Mouse (Mus musculus): ENCODE measurements around the gene Nop10. TPM values are rescaled to one million over a fixed set of nuclear protein-coding genes. Genes with fewer than 3 reads are reported as not detected.

Nop10 gene
- polyA plus RNA-seq (2012; rRNA removed) = 108 and 121 TPM in 2 replicates

DNA sequence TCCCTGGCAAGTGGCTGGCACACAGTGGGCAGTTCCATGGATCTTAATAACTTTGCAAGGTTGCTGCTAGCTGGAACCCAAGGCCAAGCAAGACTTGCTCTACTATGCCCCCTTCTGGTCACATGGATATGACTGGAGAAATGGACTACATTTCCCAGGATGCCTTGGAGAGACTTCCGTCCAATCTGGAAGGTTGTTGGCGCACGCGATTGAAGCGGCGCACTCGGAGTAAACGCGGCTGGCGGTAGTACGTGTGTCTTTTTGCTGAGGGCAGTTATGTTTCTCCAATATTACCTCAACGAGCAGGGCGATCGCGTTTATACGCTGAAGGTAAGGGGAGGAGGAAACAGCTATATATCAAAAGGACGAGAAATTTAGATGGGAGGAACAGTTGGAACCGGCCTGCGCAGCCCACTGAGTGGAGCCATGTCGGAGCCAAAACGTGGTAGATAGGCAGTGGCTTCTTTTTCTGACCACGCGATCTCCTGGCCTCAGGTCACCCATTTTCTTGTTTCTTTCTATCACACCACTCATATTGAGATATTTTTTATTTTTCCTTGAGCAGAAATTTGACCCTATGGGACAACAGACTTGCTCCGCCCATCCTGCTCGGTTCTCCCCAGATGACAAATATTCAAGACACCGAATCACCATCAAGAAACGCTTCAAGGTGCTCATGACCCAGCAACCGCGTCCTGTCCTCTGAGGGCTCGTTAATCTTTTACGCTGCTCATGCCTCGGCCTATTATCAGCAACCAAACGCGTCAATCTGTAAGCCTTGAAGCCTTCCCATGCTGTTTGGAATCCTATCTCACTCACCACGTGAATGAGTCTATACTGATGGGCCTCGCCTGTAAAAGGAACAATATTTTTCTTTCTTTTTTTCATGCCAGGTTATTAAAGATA lies at the start of gene Nop10:
Gene Nop10 (plus strand): TSS at position 179 of the 906 bp plus-strand sequence.
- Histone ChIP-seq H3K27me3 (ENCODE audit: control insufficient read depth, insufficient read depth, low read length) (no peaks in the 10 kb centered on the region), H3K4me3 (ENCODE audit: control insufficient read depth, low read depth, low read length) (peak within 1 kb of the TSS; percentile 89), H3K27ac (ENCODE audit: control insufficient read depth, insufficient read depth, low read depth, low read length) (peak within 1 kb of the TSS; percentile 94), H3K36me3 (ENCODE audit: control insufficient read depth, insufficient read depth, low read length) (peaks cover 2% of the 10 kb centered on the region), H3K4me1 (ENCODE audit: control insufficient read depth, insufficient read depth, low read length) (peaks cover 11% of the 10 kb centered on the region)
- TF ChIP-seq POLR2A (IDR thresholded peaks at IDR 0.05; ENCODE audit: control insufficient read depth, low read depth, low read length) (peak; percentile 100), CTCF (IDR thresholded peaks at IDR 0.05; ENCODE audit: control insufficient read depth, insufficient read depth, insufficient replicate concordance, low read depth, low read length) (peak; percentile 74)

DNA sequence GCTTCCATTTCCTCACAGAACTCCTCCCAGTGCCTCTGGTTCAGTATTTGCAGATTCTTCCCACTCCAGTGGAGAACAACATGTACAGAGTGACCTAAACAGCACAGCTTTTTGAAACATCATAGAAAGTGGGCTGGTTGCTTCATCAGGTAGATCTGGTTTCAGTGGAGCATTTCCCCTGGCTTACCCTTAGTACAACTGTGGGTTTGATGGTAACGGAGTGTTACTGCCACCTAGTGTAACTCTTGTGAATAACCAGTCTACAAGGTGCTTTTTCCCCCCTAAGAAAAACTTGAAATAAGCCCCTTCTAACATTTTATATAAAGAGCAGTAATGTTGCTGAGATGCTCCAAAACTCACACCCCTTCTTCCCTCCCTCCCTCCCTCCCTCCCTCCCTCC lies 45.7 kb upstream of the Nop10 start:
- Histone ChIP-seq H3K27me3 (ENCODE audit: control insufficient read depth, insufficient read depth, low read length) (no peaks in the 10 kb centered on the region), H3K27ac (ENCODE audit: control insufficient read depth, insufficient read depth, low read depth, low read length) (no peak overlapping the region), H3K4me1 (ENCODE audit: control insufficient read depth, insufficient read depth, low read length) (no peaks in the 10 kb centered on the region), H3K4me3 (ENCODE audit: control insufficient read depth, low read depth, low read length) (no peak overlapping the region), H3K36me3 (ENCODE audit: control insufficient read depth, insufficient read depth, low read length) (no peaks in the 10 kb centered on the region)
- TF ChIP-seq CTCF (IDR thresholded peaks at IDR 0.05; ENCODE audit: control insufficient read depth, insufficient read depth, insufficient replicate concordance, low read depth, low read length) = no peak
- TF ChIP-seq POLR2A (IDR thresholded peaks at IDR 0.05; ENCODE audit: control insufficient read depth, low read depth, low read length) = no peak

DNA sequence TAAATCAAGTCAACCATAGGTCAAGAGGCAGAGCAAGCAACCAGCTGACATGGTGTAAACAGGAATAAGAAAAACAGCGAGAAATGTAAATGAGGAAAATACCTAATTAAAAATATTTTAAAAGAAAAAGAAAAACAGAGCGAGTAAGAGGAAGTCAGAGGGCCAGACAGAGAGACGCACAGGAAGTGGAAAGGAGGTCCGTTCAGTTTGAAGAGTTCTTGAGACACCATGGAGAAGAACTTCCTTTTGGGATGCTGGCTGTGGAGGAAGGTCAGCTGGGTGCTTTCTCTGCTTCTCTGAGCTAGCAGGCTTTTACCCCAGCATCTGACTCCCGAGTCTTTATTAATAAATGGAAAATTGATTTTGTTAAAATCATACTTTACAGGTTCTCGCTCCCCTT lies 44.1 kb upstream of the Nop10 start:
- TF ChIP-seq POLR2A (IDR thresholded peaks at IDR 0.05; ENCODE audit: control insufficient read depth, low read depth, low read length) (no peak), CTCF (IDR thresholded peaks at IDR 0.05; ENCODE audit: control insufficient read depth, insufficient read depth, insufficient replicate concordance, low read depth, low read length) (no peak)
- H3K4me3 ChIP-seq (ENCODE audit: control insufficient read depth, low read depth, low read length) = no peak overlapping the region
- H3K4me1 ChIP-seq (ENCODE audit: control insufficient read depth, insufficient read depth, low read length) = no peaks in the 10 kb centered on the region
- no peak overlapping the region for H3K27ac ChIP-seq (ENCODE audit: control insufficient read depth, insufficient read depth, low read depth, low read length)
- H3K27me3 ChIP-seq (ENCODE audit: control insufficient read depth, insufficient read depth, low read length) = no peaks in the 10 kb centered on the region
- no peaks in the 10 kb centered on the region for H3K36me3 ChIP-seq (ENCODE audit: control insufficient read depth, insufficient read depth, low read length)

DNA sequence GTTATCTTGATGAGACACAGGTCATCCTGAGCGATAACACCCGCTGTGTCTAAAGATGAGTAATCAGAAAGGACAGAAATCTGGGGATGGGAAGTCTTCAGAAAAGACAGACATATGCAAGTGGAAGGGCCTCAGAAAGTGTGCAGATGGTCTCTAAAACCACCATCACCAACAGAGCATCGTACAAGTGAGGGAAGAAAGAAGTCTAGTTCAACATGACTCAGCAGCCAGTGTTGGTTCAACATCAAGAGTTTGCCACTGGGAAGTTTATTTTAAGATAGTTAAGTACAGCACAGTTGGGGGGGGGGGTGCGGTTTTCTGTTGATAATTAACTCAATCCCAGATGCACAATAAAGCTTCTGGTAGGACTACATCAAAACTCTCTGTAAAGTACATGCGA lies 40.8 kb upstream of the Nop10 start:
- Histone ChIP-seq H3K27me3 (ENCODE audit: control insufficient read depth, insufficient read depth, low read length) (no peaks in the 10 kb centered on the region), H3K4me1 (ENCODE audit: control insufficient read depth, insufficient read depth, low read length) (no peaks in the 10 kb centered on the region), H3K4me3 (ENCODE audit: control insufficient read depth, low read depth, low read length) (no peak overlapping the region), H3K36me3 (ENCODE audit: control insufficient read depth, insufficient read depth, low read length) (no peaks in the 10 kb centered on the region), H3K27ac (ENCODE audit: control insufficient read depth, insufficient read depth, low read depth, low read length) (no peak overlapping the region)
- TF ChIP-seq CTCF (IDR thresholded peaks at IDR 0.05; ENCODE audit: control insufficient read depth, insufficient read depth, insufficient replicate concordance, low read depth, low read length) = no peak

DNA sequence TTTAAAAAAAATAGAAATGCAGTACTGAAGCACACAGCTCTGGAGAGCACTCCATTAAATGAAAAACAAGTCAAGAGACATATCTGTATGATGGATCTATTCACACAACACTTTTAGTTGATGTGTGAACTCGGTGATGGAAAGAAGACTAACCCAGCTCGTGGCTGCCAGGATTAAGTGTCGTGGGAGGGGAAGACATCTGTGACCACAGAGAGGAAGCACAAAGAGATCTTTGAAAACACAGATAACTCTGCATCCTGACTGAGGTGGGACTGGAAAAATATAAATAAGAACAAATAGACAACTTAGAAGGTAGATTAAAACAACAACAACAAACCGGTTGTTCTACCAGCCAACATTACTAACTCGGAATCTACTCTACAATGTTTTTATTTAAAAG lies 39.1 kb upstream of the Nop10 start:
- no peak for TF ChIP-seq POLR2A (IDR thresholded peaks at IDR 0.05; ENCODE audit: control insufficient read depth, low read depth, low read length)
- TF ChIP-seq CTCF (IDR thresholded peaks at IDR 0.05; ENCODE audit: control insufficient read depth, insufficient read depth, insufficient replicate concordance, low read depth, low read length) = no peak
- Histone ChIP-seq H3K36me3 (ENCODE audit: control insufficient read depth, insufficient read depth, low read length) (no peaks in the 10 kb centered on the region), H3K27me3 (ENCODE audit: control insufficient read depth, insufficient read depth, low read length) (no peaks in the 10 kb centered on the region), H3K27ac (ENCODE audit: control insufficient read depth, insufficient read depth, low read depth, low read length) (no peak overlapping the region), H3K4me1 (ENCODE audit: control insufficient read depth, insufficient read depth, low read length) (no peaks in the 10 kb centered on the region), H3K4me3 (ENCODE audit: control insufficient read depth, low read depth, low read length) (no peak overlapping the region)

DNA sequence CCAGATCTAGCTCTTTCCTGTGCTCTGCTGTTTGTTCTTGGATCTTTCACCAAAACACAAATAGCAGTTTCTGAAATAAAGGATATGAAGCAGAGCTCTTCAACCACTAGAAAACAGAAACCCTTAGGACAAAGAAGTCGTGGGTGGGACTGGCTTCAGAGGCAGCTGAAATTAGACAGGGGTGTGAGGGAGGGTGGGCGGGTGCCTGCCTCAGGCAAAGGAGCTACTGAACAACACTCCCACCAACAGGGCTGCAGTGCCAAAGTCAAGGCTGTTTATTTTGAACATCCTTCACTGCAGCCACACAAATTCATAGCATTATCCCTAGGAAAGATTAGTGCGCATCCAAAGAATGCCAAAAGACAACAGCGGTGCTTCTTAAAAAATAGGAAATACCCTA lies 37.4 kb upstream of the Nop10 start:
- H3K27ac ChIP-seq (ENCODE audit: control insufficient read depth, insufficient read depth, low read depth, low read length) = no peak overlapping the region
- TF ChIP-seq POLR2A (IDR thresholded peaks at IDR 0.05; ENCODE audit: control insufficient read depth, low read depth, low read length) (no peak), CTCF (IDR thresholded peaks at IDR 0.05; ENCODE audit: control insufficient read depth, insufficient read depth, insufficient replicate concordance, low read depth, low read length) (no peak)
- no peak overlapping the region for H3K4me3 ChIP-seq (ENCODE audit: control insufficient read depth, low read depth, low read length)
- H3K27me3 ChIP-seq (ENCODE audit: control insufficient read depth, insufficient read depth, low read length) = no peaks in the 10 kb centered on the region
- H3K36me3 ChIP-seq (ENCODE audit: control insufficient read depth, insufficient read depth, low read length) = no peaks in the 10 kb centered on the region
- no peaks in the 10 kb centered on the region for H3K4me1 ChIP-seq (ENCODE audit: control insufficient read depth, insufficient read depth, low read length)

DNA sequence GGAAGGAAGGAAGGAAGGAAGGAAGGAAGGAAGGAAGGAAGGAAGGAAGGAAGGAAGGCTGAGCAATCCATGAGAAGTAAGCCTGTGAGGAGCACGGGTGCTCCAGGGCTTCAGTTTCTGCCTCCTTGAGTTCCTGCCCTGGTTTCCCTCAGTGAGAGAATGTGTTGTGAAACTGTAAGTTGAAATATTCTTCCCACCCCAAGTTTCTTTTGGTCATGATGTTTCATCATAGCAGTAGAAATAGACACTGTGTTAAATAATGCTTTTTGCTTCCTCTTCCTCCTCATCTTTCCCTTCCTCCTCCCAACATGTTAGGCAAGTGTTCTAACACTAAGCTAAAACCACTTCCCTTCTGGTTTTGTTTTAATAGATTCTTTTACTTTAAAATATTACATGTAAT lies 29.1 kb upstream of the Nop10 start:
- no peaks in the 10 kb centered on the region for H3K36me3 ChIP-seq (ENCODE audit: control insufficient read depth, insufficient read depth, low read length)
- no peak overlapping the region for H3K27ac ChIP-seq (ENCODE audit: control insufficient read depth, insufficient read depth, low read depth, low read length)
- H3K4me1 ChIP-seq (ENCODE audit: control insufficient read depth, insufficient read depth, low read length) = no peaks in the 10 kb centered on the region
- TF ChIP-seq CTCF (IDR thresholded peaks at IDR 0.05; ENCODE audit: control insufficient read depth, insufficient read depth, insufficient replicate concordance, low read depth, low read length) (no peak), POLR2A (IDR thresholded peaks at IDR 0.05; ENCODE audit: control insufficient read depth, low read depth, low read length) (no peak)
- no peaks in the 10 kb centered on the region for H3K27me3 ChIP-seq (ENCODE audit: control insufficient read depth, insufficient read depth, low read length)
- H3K4me3 ChIP-seq (ENCODE audit: control insufficient read depth, low read depth, low read length) = no peak overlapping the region

Measured in testis, adult 2 months (tissue).